Mouse (Mus musculus) ovary, adult 18-20 months (tissue): ENCODE results near the gene Appl2.

Source experiments
- DNase-seq: peaks from one replicate; pipeline ENCODE4 v3.0.0; 2022; ENCODE audit warnings: low spot score, mixed read lengths

Appl2 gene

DNA sequence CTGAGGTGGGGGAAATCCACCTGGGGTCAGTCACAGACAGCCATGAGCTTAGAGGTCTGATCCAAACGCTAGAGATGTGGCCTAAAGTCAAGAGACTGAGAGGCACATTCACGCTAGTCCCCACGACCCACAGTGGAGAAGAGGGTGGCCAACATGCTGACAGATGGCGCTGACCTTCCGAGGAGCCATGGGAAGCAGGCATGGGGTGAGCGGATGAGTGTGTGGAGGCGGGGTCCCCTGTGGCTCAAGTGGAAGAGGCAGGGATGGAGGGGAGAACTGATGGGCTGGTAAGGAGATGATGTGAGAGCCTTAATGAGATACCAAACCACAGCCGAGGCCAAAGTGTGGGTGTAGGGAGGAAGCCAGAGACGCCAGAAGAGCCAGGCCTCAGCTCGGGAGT, 16.8 kb downstream of the Appl2 start:
- no peak for DNase-seq

DNA sequence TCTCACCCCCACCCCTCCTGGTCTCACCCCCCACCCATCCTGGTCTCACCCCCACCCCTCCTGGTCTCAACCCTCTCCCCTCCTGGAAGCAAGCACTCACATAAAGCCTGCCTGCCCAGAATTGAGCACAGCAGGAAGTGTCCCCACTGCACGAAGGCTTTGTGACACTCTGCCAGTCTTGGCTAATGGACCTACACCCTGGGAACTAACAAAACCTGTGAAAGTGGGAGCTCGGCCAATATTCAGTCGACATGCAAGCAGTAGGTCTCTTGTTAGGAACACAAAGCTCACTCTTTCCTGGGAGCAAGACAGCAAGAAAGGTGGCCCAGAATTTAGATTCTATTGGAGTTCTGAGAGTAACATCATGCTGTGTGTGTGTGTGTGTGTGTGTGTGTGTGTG, 17.6 kb downstream of the Appl2 start:
- DNase-seq = no peak

DNA sequence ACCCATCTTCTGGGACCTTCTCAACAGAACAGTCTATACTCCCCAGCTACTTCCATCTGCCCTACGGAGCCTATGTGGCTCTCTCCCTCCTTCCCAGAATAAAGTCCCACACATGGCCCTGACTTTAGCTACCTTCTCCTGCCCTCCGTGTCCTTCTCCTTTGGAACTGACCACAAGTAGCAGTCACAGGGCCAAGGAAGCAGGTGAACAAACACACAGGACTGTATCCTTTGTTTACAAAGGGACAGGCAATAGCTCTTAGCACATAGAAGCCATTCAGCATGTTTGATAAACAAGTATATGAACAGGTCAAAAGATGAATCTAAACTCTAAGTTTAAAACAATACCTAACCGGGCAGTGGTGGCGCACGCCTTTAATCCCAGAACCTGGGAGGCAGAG, 18.7 kb downstream of the Appl2 start:
- no peak for DNase-seq

DNA sequence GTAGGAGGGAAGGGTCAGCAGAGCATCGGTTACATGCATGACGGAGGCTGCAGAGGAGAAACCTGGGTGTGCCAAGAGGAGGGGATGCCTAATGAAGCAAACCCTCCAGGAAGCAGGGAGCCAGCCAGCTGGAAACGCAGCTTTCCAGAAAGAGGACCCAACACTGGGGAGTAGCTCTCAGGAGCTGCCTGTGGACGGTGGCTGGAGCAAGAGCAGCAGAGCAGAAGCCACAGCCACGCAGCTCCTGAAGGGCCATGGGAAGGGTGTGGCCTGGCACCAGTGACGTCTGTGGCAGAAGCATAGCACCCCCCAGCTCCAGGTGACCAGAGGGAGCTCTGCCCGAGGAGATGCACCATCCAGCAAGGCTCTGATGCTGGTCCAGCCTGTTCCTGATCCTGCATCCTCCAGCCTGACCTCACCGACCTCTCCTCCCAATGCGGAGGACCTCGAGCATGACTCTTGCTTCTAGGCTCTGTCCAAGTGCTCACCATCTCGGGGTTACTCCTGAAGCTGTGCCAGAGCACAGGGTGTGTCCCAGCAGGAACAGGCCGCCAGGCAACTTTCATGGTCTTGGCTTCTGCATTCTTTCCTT, 19.3 kb downstream of the Appl2 start:
- no peak for DNase-seq

DNA sequence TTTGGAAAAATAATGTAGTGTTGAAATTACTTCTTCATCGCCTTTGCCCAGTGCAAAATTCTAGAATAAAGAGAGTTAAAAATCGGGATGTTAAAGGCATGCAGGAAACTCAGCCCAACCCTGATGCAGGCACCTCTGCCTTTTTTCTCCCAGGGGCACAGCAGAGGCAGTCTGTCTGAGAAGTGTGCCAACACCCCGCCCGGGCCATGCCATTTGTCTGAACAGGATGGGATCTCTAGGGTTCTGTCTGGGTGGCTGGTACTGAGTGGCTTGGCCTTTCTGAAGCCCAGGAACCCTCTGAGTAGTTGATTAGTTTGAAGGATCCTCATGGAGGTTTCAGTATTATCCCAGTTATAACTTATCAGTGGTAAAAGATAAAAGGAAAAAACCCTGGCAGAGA, 20.3 kb downstream of the Appl2 start:
- DNase-seq = no peak

DNA sequence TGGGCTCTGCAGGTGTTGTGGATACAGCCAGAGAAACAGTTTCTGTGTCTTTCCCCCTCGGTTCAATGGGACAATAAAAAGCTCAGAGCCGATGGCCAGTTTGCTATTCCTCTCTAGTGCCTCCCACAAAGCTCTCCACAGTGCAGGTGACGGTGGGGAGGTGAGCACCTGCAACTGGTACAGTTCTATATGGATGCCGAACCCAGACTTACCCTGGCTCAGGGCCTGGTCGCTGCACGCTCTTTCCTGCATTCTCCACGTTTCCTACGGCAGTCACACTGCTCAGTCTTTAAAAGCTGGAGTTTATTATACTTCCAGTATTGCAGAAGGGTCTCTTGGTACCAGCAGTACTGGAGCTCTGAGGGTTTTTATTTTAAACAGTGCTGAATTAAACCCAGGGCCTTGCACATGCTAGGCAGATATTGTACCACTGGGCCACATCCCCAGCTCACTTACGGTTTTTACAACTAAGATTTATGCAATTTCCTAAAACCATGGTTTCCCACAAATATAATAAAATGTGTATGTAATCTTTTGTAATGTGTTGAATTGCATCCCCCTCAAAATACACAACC, 21.3 kb downstream of the Appl2 start:
- no peak for DNase-seq

DNA sequence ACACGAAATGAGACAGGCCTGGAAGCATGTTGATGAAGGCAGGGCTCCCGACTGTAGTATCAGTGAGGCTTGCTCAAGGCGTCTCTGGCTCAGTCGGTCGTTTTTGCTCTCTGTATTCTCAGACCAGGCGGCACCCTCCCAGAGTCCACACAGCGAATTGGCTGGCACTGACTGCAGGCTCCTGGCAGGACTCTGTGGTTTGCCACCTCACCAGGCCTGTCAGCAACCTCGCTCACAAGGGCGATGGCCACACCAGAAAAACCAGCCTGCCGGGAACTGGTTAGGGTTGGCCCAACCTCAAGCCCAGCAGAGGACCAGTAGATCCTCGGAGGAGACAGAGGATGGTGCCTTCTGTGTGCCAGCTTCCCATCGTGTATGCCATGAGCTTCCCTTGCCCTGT, 23.7 kb downstream of the Appl2 start:
- DNase-seq = no peak

DNA sequence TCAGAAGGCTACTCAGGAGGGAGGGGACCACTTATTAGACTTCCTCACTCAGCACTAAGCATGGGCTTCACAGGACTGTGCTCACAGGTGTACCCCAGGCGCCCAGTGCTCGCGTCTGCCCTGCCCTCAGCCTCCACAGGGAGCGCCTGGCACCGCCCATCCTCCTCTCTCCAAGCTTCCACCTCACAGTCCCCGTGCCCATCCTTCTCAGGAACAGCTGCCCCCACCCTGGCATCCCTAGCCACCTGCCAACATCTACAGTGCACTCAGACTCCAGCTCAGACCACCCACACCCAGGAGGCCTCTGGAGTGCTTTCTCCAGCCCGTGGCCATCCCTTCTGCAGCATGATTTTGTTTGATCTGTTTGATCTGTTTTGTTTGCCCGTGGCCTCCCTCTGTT, 24.5 kb downstream of the Appl2 start:
- DNase-seq = no peak

DNA sequence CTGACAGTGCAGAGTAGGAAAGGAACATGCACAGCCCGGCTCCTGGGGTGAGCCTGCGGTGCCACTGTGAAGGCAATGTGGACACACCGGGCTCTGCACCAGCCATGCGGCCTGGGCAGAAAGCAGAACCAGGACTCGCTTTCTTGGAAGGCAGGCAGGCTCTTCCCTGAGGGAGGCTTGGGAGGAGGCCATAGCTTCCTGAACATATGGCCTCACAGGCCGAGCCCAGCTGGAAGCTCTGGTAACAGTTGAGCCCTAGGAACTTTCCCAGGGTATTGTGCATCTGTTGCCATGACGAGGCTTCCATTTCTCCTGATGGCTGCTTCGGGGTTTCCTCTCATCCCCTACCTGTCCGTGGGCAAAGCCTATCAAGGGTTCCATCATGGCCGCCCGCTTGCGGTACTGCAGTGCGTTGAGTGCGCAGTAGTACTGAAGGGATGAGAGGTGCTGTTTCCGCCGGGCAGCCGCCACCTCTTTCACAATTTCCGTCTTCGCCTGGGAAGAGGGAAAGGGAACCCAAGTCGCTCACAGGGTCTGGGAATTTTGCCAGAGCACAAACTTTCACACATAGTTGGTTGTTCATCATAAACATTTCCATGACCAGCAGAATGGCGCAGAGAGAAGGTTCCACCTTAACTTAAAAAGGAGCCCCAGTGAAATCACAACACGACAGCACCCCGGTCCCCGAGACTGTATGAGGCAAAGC, 28.0 kb downstream of the Appl2 start:
- DNase-seq = no peak

DNA sequence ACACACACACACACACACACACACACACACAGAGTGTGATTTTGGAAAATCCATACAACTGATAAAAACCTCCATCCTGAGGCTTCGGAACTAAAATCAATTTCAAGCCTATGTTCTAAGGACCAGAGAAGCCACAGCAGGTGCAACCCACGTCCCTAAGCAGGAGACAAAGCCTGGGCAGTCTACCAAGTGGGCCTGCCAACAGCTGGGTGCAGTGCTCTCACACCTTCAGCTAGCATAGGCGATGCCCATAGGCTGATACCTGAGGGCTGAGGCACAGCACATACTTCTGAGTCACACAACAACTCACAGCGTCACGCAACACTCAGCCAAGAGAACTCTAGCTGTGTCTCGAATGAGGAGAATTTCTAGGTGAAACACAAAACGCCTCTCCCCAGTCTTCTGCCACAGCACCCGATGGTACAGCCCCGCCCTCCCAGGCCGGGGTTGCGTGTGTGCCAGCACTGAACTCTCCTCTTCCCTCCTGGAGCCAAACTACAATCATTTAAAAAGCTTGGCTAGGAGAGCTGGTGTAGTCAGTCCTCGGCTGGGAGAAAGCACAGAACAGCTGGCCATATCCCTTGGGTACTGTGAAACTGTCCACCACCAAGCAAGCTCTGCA, 29.6 kb downstream of the Appl2 start:
- no peak for DNase-seq

DNA sequence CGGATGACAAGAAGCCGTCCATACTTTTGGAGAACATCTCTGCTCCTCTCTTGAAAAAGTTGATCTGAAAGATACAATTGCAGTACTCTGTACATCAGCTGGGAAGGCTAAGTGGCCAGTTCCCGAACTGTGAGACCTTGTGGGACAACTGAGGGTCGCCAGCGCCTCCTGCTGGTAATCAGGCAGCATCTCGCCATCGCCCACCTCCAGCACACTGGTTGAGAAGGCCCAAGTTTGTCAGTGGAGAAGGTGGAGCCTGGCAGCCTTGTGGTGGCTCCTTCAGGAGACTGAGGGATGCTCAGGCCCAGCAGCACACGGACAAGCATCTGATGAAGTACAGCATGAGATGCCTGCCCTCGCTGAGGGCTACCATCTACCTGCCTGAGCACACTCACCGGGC, 31.2 kb downstream of the Appl2 start:
- no peak for DNase-seq

DNA sequence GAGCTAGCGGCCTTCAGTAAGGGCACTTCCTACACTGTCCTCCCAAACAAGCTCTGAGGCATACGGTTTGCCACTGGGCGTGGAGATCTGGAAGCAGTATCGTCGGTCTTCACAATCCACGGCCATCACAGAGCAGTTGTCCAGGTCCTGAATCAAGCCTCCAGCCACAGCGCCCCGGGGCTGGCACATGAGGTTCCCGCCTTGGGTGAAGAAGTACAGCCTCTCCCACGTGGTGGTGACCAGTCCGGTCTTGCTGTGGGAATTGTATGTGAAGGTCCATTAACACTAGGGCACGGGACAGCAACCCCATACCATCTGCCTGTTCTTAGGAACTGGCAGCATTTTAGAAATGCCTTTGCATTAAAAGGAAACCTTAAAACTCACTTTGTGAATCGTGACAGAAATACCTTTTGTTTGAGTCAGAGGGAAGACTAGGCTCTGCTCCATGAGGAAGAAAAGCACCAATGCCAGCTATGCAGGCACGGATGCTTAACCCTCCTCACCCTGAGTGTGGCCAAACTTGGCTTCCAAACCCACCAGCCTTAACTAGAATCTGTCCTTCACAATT, 35.8 kb downstream of the Appl2 start:
- no peak for DNase-seq

DNA sequence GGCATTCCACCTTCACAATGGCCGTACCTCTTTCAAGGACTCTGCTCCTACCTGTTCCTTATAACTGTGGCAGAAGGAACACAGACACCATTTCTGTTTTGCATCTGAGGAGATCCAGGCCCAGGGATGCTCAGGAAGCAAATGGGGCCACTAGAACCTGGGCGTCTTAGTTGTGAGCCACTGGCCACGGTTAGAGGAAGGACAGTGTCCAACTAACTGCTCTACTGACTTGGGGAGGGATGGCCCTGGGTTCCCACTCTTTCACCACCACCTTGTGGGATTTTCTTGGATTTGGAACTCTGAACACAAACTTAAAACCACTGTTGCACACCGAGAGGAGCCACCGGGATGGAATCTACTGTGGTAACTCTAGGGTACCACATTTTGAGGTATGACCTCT, 36.7 kb downstream of the Appl2 start:
- no peak for DNase-seq

DNA sequence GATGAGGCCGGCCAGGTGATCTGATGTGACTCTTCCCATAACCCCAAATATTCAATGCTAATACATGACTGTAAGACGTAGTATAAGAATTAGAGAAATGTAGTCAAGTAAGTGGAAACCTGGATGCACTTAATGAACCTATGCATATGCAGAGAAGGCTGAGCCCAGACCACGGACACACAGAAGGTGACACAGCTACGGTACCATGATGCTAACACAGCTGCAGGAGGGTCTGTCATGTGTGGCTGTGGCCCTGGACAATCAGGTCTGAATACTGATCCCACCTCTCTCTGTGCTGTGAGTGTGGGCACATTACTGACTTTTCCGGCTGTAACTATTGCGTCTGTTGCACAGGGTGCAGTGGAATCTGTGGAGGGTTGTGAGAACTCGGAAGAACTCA, 38.0 kb downstream of the Appl2 start:
- DNase-seq = no peak

DNA sequence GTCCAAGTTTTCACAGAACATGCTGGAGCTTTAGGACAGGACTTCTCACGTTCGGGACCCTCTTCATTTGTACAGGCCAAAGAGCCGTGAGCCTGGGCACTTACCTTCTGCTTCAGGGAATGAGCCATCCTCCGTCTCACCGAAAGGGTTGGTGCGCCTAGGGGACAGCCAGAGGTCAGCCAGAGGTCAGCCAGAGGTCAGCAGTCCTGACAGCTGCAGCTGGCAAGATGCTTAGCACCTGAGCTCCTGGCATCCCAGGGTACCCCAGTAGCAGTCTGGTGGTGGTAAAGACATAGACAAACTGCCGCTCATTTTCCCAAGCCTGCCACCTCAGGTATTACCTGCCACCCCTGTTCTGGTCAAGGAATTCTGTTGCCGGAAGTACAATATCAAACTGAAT, 39.9 kb downstream of the Appl2 start:
- no peak for DNase-seq

DNA sequence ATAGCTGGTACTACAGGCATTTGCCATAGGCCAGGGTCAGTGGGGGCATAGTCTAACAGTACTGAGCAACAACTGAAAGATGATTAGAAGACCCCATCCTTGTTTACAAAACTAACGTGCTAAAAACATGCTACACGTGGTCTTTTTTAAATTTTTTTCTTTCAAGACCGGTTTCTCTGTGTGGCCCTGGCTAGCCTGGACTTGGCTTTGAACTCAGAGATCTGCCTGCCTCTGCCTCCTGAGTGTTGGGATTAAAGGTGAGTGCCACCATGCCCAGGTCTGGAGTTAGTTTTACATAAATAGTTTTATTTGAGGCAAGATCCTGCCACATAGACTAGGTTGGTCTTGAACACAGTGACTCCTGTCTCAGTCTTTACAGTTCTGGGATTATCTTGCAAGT, 41.4 kb downstream of the Appl2 start:
- no peak for DNase-seq

DNA sequence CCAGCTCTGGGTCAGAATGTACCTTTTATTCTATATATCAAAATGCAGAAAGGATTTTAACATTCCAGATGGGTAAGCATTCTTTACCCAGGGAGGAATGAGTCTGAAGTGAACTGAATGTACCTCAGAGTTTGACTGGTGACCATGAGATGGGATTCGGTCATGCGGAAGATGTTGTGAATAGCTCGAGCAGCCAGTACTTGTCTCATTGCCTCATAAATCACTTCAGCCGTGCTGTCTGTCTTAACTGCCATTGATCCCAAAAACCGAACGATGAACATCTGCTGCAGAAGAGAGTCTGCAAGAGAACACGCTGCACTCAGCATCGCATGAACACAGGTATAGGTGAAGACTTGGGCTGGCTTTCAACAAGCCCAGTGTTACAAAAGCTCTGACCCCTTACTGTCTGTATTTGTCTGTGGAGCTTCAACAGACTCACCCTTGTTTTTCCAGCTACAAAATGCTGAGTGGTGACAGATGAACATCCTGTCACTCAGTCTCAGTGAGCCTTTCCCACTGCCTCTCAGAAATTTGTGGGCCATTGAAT, 42.8 kb downstream of the Appl2 start:
- no peak for DNase-seq

DNA sequence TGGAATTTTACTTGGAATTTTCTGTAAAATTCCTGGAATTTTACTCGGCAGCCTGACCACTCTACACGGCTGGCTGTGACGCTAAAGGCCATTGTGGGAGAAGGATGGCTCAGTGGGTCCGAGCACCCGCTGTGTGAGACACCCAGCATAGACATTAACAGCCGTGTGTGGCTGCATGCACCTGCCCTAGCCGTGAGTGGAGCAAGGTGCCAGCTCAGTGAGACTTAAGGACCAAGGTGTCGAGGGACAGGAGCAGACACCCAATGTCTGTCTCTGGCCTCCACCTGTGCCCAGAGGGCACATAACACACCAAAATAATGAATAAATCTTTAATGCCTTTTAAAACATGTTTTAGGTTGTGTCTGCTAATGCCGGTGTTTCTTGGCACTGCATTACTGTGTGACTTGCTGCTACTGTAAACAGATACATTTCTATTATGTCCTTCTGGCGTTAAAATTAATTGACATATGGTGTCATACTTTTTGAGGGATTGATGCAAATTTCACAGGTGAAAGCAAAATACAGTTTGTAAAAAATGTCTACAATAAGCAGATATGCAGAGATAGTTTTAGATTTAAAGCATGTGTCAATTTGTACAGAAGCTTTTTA, 44.5 kb downstream of the Appl2 start:
- no peak for DNase-seq

DNA sequence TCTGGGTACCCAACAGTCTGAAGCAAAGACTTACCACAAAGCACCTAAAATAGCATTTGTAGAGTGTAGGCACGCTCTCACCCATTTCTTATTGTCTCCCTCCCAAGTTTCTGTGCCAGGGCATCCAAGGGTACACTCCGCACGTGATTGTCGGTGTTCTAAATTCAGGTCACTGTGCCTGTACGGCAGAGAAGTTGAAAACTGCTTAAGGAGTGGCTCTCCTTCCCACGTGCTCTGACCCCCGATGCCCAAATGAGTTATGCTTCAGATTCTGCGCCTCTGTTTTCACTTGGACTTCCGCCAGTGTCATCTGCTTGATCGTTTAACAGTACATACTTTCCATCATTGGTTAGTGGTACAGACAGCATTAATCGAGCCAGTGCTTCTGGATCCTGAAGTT, 47.9 kb downstream of the Appl2 start:
- DNase-seq = no peak

DNA sequence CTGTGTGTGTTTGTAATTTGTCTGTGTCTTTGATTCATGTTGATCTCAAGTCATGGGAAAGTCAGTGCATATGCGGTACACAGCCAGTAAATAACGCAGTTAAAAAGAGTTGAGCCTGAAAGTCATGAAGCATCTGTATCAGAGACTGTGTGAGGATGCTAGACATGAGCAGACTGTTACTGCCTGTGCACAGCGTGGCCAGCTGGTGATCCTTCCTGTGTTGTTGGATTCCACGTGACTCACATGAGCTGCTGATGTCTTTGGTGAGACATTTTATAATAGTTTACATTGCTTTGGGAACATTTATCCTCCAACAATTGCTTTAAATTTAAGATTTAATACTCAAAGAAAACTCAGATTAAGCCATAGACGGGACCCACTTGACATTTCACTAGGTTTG, 54.0 kb downstream of the Appl2 start:
- DNase-seq = no peak

DNA sequence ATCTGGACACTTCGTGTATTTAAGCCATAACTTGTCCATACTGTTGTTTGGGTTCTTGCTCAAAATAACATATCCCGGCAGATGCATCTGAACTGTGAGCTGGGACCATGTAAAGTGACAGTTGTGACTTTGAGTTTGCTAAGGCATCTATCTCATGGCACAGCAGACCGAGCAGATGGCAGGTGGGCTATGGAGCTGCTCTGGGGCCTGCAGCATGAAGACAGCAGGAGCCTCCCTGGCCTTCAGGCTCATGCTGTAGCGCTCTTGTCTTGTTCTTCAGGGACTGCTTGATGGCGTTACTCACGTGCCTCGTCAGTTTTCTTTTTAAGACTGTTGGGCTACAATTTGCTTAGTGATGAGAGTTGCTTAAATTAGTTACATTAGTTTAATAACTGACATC, 55.9 kb downstream of the Appl2 start:
- DNase-seq = no peak

DNA sequence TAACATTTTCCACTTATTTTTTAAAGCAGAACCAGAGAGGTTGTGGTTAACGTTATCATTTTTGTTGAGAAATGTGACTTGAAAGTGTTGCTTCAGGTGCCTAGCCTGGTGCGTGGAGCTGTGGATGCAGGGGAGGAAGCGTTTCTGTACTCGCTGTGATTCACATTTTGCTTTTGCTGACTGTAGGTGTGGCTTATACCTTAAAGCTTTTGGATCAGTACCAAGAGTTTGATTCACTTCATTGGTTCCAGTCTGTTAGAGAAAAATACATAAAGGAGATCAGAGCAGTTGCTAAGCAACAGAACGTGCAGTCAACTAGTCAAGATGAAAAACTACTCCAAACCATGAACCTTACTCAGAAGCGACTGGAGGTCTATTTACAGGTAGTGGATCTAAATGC, 57.7 kb downstream of the Appl2 start:
- no peak for DNase-seq
